Mouse (Mus musculus): Measurements from ENCODE around the gene Praf2.
"Not testable (repeated sequence)": the region's sequence is repeated elsewhere in the genome, so short reads cannot be mapped to it uniquely, and the experiment has no call there.

Gene Praf2

DNA sequence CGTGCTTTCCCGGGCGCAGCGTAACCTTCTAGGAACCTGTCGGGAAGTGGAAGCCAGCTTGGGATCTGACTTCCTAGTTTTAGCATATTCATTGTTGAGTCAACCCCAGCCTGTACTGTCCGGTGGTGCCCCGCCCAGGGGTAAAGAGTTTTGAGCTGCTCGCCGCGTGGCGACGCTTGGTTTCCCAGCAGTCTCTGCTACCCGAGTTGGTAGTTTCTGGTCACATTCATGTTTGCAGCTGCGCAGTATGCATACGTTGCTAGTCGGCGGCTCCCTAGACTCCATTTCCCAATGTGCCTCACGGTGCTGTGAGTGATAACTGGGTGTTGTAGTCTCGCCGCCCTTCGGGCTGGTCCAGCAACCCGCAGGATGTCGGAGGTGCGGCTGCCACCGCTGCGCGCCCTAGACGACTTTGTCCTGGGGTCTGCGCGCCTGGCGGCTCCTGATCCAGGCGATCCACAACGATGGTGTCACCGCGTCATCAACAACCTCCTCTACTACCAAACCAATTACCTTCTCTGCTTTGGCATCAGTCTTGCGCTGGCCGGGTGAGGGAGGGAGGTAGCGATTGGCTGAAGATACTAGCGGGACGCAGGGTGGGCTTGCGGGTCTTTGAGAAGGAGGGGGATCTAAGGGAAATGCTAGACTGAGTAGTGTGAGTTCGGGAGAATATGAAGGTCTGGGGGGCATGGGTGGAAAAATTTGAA lies at the start of gene Praf2:
Gene Praf2 (plus strand): TSS at position 225 of the 707 bp plus-strand sequence.
- peak; percentile 82 to 83 for DNase-seq

DNA sequence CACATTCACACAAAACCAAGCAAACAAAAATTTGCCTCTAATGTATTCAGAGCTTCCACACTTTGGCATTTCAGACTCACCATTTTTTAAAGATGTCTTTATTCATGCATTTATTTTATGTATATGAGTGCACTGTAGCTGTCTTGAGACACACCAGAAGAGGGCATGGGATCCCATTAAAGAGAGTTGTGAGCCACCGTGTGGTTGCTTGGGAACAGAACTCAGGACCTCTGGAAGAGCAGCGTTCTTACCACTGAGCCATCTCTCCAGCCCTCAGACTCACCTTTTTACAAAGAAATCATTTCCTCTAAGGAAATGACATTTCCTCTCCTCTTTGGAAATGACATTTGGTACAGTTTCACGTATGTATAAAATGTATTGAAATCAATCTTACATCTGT lies 49.3 kb upstream of the Praf2 start:
- no peak for DNase-seq

DNA sequence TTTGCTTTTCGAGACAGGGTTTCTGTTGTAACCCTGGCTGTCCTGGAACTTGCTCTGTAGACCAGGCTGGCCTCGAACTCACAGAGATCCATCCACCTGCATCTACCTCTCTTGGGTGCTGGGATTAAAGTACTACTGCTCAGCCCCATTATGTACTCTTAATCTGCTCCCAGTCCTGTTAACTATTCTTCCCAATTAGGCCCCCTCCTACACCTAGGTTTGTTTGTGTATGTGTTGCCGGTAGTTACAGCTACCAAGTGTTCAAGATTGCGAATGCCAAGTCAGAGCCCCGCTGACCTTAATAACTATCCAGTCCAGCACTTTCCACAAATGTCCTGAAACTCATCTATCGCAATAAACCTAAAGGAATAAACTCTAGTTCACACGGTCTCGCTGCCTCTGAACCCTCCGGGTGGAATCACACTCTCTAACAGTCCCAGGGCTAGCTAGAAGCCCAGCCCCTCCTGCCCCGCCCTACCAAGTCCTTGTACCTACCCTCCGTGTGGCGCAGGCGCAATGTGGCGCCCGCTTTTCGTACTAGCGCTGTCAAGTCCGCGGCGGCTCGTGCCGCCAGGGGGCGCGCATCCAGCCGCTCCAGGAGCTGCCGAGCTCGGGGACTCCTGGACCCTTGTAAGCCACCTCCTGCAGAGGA lies 48.7 kb upstream of the Praf2 start:
- DNase-seq = peak; percentile 95

DNA sequence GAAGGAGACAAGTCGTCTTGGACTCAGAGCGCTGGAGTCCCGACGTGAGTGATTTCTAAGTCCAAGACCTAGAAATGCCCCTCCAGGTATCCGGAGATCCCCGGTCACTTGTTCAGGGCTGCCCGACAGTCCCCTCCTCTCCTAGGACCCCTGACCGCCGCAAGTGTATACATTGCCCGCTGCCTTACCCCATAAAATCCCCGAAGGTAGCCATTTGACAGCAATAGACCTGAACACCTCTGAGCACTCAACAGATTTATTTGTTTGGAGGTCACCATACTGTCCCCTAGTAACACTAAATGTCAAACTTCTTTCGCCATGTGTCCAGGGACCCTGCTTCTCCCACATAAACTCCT lies 48.2 kb upstream of the Praf2 start:
- no peak for DNase-seq

DNA sequence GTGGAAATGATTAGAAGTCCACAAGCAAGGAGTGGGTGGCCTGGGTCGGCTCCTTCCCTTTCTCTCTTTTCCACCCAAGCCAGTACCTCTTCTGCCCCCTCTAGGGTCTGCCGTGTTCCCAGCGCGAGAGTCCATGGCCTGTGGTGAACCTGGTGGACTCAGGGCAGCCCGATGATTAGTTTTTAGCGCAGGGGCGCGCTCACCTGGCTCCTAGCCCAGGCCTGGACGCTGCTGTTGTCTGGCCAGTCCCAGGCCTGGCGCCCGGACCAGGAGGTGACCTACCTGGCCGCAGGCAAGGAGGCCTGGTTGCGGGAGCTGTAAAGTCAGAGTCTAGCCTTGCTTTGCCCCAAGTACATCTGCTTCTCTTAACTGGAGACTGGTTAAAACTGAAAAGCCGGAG lies 47.4 kb upstream of the Praf2 start, which contains the start of gene Magix:
Gene Magix (minus strand): TSS at position 388 of the 400 bp plus-strand sequence.
- peak; percentile 66 to 67 for DNase-seq

DNA sequence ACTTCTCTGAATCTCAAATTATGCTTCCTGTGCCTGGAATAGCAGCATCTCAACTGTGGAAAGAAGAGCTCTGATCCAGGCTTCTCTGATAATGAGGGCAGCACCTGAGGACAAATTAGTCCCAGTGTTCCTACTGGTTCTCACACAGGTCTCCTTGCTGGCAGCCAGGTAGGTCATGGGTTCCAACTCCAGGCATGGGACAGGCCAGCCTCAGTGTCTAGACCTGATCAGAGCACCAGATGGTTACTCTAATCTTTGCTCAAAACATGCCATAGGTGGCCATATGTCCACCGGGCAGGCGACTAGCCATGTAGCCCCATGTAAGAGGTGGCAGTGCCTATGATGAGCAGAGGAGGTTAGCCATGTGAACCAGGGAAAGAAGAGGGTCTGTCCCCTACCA lies 39.9 kb upstream of the Praf2 start:
- DNase-seq = no peak

DNA sequence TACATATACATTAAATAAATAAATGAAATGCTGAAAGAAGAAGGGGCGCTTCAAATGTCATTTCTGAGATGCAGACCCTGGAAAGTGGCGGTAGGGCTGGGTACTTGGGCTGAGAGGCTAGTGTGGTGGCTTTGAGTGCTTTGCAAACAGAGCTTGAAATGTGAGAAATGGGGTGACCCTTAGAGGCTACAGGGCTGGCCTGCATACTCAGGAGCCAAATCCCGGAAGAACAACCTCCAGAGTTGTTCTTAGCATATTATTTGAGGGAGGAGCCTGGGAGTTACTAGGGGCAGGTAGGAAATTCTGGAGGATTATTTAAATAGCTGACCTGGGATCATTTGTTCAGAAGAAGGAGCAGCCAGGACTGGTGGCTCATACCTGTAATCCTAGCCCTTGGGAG lies 37.8 kb upstream of the Praf2 start:
- DNase-seq = no peak

DNA sequence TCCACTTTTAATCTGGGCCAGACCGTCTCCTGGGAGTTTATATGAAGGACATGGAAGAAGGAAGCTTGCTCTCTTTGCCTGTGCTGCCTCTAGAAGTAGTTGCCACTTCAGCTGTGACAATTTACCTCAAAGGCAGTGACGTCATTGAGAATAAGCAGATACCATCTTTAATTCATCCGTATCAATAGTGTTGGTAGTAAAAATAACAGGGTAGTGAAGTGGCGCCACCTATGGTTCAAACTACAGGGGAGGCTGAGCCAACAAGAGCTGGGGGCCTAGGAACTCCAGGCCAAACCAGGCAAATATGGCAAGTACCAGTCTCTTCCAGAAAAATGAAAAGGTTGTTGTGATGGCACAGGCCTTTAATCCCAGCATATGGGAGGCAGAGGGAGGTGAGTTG lies 35.4 kb upstream of the Praf2 start:
- DNase-seq = peak in 1 of 2 experiments; percentile 45

DNA sequence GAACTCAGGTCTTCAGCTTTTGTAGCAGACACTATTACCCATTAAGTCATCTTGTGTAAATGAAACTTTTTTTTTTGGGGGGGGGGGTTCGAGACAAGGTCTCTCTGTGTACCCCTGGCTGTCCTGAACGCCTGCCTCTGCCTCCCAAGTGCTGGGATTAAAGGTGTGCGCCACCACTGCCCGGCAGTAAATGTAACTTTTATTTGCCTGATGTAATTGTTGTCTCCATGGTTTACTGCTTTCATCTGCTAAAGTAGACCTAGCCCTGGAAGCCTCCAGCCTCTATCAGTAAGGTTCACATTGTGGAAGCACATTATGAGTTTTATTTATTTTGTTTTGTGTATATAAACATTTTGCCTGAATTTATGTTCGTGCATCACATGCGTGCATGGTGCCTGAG lies 31.7 kb upstream of the Praf2 start:
- DNase-seq = no peak

DNA sequence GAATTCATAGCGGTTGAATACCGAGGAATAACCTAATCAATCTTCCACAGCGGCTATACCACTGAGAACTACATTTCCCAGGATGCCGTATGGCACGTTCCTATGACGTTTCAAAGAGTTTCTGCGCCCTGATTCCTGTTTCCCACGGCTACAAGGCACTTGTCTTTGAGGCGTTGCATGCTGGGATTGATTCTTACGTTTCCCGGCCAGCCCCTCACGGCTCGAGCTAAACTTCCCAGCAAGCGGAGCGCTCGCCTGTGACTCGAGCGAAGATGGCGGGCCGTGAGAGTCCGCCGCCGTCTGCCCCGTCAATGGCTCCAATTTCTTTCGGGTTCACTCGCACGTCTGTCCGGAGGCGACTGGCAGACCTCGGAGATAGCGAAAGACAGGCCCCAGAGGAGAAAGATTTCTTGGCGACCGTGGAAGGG lies 31.3 kb upstream of the Praf2 start, which contains the start of gene Gpkow:
Gene Gpkow (plus strand): TSS at position 178 of the 428 bp plus-strand sequence.
- peak; percentile 85 to 90 for DNase-seq

DNA sequence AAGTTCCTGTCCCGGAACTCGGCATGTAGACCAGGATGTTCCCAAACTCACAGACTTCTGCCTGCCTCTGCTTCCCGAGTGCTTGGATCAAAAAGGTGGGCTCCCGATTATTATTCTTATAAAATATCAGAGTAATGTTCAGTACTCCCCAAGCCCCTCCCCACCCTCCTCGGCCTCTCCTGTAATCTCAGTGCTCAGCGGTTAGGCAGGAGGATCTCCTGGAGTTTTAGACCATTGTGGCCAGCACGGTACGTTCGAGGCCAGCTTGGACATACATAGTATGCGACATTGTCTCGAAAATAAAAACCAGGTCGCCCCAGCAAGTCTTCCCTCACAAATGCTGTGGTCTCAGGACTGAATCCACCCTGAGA lies 14.5 kb upstream of the Praf2 start:
- not testable (repeated sequence) for DNase-seq

DNA sequence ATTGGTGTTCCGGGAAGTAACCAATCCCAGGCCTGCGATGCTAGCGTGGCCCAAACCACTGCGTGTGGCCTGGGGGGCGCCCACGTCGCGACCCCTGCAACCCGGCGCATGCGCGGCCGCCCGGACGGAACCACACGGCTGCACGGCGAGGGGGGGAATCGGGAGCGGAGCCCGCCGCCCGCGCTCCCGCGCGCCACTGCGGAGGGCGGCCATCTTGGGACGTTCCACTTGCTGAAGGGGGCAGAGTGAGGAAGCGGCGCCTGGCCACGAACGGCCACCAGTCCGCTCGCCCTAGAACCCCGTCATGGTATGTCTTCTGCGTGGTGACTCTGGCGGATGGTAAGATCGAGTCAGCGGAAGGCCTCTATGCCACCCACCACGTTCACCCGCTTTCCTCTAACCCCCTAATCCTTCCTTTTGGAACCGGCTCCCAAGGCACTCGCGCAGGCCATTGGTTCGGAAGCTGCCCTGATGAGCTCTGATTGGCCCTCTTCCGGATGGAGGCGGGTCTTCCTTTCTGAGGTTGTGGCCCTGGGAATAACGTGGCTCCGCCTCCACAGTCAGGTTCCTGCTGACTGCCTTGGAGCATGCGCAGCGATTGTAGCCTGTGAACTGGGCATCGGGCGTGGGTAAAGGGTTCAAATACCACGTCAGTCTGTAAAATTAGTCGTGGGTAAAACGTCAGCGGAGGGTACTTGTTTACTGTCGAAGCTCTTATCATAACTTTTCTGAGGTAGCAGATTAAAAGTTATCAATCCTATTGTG lies 13.9 kb upstream of the Praf2 start, which contains the start of gene Wdr45:
Gene Wdr45 (plus strand): TSS at position 199 of the 765 bp plus-strand sequence.
- DNase-seq = peak; percentile 95 to 97

DNA sequence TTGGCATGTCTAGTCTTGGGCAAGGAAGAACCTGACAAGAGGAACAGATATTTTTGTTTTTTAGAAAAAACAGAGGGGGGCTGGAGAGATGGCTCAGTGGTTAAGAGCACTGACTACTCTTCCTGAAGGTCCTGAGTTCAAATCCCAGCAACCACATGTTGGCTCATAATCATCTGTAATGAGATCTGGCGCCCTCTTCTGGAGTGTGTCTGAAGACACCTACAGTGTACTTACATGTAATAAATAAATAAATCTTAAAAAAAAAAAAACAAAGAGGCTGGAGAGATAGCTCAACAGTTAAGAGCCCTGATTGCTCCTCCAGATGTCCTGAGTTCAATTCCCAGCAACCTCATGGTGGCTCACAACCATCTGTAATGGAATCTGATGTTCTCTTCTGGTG lies 12.2 kb upstream of the Praf2 start:
- not testable (repeated sequence) for DNase-seq

DNA sequence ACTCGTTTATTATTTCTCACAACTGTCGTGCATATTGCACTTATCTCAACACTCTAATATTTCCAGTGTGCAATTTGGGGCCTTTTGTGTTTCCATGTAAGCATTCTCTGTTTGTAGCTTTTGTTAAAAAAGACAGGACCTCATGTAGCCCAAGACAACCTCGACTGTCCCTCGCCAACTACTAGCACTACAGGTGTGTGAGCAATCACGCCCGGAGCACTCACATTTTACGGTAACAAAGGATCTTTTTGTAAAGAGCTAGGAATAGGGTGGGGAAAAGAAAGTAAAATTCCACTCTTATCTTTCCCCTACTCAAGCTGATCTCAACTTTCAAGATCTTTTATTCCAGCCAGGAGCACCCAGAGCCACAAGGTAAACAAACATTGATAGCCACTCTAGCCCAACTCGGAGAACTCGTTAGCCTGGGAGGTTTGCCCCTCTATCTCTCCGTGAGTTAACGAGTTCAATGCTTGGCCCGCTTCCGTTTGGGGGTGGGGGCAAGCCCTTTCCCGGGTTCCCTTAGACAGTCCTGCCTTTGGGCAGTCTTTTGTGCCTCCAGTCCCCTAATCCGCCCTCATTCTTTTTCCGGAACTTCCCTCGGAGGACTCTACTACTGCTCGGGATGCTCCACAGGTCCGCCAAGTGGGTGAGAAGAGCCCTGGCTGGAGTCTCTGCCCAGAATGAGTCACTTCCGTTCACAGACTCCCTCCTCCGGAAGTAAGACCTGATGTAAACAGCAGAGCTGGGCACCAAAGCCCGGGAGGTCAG lies 6.5 kb upstream of the Praf2 start, which contains the start of gene Gm45208:
Gene Gm45208 (plus strand): TSS at position 732 of the 768 bp plus-strand sequence.
- peak; percentile 71 to 74 for DNase-seq

DNA sequence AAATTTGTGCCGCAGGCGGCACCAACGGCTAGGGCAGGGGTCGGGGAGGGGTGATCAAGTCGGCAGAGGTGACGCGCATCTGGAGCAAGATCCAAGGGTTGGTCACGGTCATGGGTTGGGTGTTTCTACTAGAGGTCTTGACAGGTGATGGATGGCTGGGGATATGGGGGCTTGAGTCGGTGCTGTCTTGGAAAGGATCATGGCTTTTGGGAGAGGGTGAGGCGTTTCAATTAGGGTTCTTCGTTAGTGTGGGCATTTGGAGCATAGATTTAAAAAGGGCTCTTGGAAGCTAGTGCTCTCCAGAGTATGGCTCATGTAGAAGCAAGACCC lies 6.0 kb upstream of the Praf2 start:
- no peak for DNase-seq

DNA sequence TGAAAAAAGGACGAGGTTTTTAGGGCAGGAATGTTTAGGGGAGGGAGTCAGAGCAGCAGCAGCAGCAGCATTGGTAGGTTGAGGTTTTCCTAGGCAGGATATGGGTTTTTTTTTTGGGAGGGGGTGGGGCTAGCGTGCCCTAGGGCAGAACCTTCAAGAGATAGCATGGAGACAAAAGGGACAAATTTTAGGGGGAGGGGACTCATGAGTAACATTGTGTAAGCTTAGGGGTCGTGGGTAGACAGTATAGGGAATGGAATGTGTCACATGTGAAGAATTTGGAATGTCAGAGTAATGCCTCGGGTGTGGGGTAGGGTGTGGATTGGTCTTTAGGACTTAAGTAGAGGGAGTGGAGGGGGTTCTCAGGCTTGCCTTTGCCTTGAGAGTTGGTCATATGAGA lies 5.5 kb upstream of the Praf2 start:
- DNase-seq = no peak

DNA sequence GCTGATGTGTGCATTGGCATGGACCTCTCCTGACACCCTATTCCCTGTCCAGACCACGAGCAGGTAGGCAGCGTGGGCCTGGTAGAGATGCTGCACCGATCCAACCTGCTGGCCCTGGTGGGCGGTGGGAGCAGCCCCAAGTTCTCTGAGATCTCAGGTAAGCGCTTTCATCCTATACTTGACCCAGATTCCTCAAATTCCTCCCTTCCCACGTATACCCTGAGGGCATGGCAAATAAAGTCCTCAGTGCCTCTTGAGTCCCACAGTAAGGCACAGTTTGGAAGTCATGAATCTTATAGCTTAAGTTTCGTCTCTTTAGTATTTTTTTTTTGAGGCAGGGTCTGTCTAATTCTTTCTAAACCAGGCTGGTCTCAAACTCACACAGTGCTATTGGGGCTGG lies 4.1 kb upstream of the Praf2 start:
- DNase-seq = no peak

DNA sequence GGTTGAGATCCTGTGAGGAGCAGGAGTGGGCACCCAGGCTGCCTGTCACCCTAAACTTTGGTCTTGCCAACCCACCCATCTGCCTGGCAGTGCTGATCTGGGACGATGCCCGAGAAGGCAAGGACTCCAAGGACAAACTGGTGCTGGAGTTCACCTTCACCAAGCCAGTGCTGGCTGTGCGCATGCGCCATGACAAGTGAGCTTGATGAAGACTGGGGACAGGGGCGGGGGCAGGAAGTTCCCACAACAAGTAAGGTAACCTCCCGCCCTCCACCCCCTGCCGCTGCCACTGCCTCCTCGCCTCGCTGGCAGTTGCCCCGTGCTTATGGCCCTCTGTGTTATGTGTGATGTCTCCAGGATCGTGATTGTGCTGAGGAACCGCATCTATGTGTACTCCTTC lies 2.4 kb upstream of the Praf2 start:
- DNase-seq = no peak

DNA sequence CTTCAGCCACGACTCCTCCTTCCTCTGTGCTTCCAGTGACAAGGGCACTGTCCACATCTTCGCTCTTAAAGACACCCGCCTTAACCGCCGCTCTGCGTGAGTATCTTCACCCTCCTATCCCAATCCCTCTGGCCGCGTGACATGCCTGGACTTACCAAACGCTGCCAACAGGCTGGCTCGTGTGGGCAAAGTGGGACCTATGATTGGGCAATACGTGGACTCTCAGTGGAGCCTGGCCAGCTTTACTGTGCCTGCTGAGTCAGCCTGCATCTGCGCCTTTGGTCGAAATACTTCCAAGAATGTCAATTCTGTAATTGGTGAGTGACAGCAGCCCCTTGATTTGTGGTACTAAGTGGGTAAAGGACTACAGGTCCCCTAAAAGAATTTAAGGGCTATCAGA lies 1.1 kb upstream of the Praf2 start:
- no peak for DNase-seq

DNA sequence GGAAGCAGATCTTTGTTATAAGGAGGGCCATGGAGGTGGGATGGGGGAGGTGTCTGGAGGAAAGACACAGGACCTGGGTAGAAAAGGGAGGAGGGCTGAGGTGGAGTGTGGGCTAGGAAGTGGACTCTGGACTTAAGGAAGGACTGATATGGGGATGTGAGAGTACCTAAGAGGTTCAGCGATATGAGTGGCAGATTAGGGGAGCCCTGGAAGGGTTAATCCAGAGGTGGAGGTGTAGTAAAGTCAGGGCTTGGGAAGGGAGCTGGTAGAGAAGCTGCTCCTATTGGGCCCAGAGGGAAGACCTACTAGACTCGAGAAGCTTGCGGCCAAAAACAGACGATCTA lies 655 bp downstream of the Praf2 start:
- DNase-seq = no peak

DNA sequence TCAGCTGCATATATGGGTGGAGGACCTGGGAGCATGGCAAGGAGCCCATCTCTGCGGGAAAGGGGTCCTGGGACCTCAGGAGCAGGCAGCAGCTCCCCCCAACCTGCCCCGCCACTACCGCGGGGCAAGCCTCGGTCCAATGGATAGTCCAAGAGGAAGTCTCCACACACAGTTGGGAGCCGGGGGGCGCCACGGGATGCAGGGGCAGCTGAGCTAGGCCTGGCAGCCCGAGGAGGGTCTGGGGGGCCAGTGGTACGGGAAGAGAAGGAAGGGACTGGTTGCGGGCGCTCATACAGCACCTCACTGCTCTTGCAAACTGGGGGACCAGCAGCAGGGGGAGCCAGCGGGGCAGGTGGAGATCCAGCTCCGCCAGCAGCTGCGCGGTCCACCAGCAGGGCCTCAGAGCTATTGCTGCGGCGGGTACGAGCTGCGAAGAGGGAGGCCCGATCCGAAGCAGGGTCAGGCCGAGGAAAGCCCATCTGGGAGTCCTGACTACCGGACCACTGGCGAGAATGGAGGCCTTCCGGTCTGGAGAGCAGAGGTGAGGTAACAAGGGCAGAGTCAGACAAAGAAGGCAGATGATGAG lies 5.4 kb downstream of the Praf2 start:
- peak; percentile 46 to 69 for DNase-seq

DNA sequence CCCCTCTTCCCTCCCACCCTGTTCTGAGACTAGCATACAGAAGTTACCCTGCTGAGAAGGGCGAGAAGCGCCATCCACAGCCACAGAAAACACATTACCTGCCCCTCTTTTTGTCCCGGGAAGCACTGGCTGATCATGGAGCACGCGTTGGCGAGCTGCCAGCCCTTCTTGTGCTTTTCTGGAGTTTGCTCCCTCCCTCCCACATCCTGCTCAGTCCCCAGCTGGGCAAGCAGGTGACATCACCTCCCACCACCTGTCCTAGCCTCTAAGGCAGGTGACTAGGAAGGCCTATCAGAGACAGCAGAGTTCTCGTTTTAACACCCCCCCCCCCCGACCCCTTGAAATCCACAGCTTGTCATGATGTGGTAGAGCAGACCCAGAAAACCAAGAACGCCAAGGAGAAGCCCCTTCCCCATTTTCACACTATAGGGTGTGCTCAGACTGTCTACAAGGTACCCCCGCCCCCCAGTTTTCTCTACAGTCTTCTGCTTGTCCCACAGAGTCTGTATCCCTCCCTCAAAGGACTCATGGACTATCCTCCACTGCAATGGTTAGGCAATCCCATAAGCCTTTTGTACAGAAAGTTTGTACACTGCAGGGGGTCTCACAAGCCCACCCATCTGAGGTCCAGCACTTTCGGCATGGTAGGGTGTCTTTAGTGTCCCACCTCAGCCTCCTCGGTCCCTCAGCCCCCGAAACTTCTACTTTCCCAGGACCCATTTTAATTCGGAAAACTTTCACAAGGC lies 11.3 kb downstream of the Praf2 start:
- DNase-seq = peak; percentile 63 to 78

Data from kidney, adult 8-10 months (tissue).